Mouse (Mus musculus): ENCODE results near the gene Ghrhr. TPM values are rescaled to one million over a fixed set of nuclear protein-coding genes. Genes with fewer than 3 reads are reported as not detected.

The Ghrhr gene
- not detected in 2 replicates for polyA plus RNA-seq (2014; fragmentation: Nextera tagmentation; extraction: Ambion mirVana)

DNA sequence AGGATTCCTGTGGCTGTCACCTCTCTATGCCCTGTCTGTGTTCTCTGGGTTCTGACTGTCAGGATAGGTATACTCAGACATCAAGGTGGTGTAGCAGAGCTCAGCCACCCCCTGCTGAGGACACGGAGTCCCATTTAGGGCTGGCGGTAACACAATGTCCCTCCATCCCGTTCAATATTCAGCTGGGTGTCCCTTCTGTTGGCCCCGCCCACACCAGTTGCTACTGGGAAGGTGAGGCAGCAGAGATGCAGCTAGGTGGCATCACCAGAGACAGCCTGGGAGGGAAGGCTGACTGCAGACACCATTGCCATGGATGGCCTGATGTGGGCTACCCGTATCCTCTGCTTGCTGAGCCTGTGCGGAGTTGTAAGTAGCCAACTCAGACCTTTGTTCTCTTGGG is at the start of gene Ghrhr:
Gene Ghrhr (plus strand): TSS at position 220 of the 400 bp plus-strand sequence.
- Histone ChIP-seq H3K9ac (ENCODE audit: low read depth, low read length) (no peak within 1 kb of the TSS), H3K4me1 (replicated peaks; ENCODE audit: control insufficient read depth, insufficient read depth, low read length) (peaks cover 2% of the 10 kb centered on the region; the same call in 1 of the 2 replicates), H3K36me3 (ENCODE audit: control insufficient read depth, insufficient read depth, low read length) (no peaks in the 10 kb centered on the region), H3K9me3 (ENCODE audit: control insufficient read depth, low read length) (no peaks in the 10 kb centered on the region), H3K4me3 (ENCODE audit: low read depth, low read length) (no peak within 1 kb of the TSS), H3K27ac (ENCODE audit: low read depth, low read length) (no peak within 1 kb of the TSS), H3K27me3 (replicated peaks; ENCODE audit: control insufficient read depth, insufficient read depth, low read length) (no peaks in the 10 kb centered on the region), H3K4me2 (no peak within 1 kb of the TSS)
- 75% methylated on average over 6 of the region's 6 CpGs for WGBS
- no peak for ATAC-seq (replicated peaks; ENCODE audit: low FRiP score)
- DNase-seq (ENCODE audit: low spot score): no peak

DNA sequence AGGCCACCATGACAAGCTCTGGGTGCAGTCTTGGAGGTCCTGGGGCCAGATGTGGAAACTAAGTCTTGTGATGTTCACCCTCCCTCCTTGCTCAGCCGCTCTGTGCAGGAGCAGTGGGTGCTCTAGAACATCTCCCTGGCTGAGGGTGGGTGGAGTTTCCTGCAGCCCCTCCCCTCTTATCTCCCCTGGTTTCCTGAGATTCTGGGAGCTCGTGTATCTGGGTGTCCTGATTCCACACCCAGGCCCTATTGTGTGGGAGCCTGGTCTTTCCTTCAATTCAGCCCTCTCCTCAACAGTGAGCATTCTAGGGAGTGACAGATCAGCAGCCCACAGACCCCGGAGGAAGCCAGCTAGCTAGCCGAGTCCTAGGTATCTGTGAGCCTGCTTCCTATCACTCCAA is 49.8 kb upstream of the Ghrhr start:
- WGBS: 20% methylated on average over 4 of the region's 4 CpGs
- ATAC-seq (replicated peaks; ENCODE audit: low FRiP score) (peak; percentile 13; the same call in 1 of the 2 replicates), DNase-seq (ENCODE audit: low spot score) (no peak)
- Histone ChIP-seq H3K4me3 (ENCODE audit: low read depth, low read length) (no peak overlapping the region), H3K27me3 (replicated peaks; ENCODE audit: control insufficient read depth, insufficient read depth, low read length) (no peaks in the 10 kb centered on the region), H3K36me3 (ENCODE audit: control insufficient read depth, insufficient read depth, low read length) (no peaks in the 10 kb centered on the region), H3K9me3 (ENCODE audit: control insufficient read depth, low read length) (no peaks in the 10 kb centered on the region), H3K27ac (ENCODE audit: low read depth, low read length) (peak overlapping the region; percentile 2; the same call in 1 of the 2 replicates), H3K9ac (ENCODE audit: low read depth, low read length) (no peak overlapping the region), H3K4me2 (peak overlapping the region; percentile 34), H3K4me1 (replicated peaks; ENCODE audit: control insufficient read depth, insufficient read depth, low read length) (peaks cover 66% of the 10 kb centered on the region)

DNA sequence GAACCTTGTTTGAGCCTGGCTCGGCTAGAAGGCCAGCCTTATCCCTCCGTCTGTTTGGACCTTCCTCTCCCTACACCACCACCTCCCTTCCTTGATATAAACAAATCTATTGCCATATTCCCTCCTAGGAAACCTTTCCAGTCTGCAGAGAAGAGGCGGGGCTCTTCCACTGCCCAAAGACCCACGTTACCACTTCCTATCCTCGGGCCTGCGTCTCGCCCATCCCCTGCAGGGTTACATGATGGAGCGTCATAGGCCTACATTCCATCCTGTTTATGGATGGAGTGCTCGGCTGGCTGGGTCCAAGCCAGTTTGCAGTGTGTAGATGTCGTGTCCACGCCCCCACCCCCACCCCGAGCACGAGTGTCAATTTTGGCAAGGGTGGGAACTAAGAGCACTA is 48.8 kb upstream of the Ghrhr start:
- Histone ChIP-seq H3K9me3 (ENCODE audit: control insufficient read depth, low read length) (no peaks in the 10 kb centered on the region), H3K27me3 (replicated peaks; ENCODE audit: control insufficient read depth, insufficient read depth, low read length) (no peaks in the 10 kb centered on the region), H3K4me2 (no peak overlapping the region), H3K27ac (ENCODE audit: low read depth, low read length) (no peak overlapping the region), H3K9ac (ENCODE audit: low read depth, low read length) (no peak overlapping the region), H3K4me1 (replicated peaks; ENCODE audit: control insufficient read depth, insufficient read depth, low read length) (peaks cover 55% of the 10 kb centered on the region), H3K36me3 (ENCODE audit: control insufficient read depth, insufficient read depth, low read length) (no peaks in the 10 kb centered on the region), H3K4me3 (ENCODE audit: low read depth, low read length) (no peak overlapping the region)
- WGBS: 70% methylated on average over 13 of the region's 13 CpGs
- ATAC-seq (replicated peaks; ENCODE audit: low FRiP score) (no peak), DNase-seq (ENCODE audit: low spot score) (no peak)

DNA sequence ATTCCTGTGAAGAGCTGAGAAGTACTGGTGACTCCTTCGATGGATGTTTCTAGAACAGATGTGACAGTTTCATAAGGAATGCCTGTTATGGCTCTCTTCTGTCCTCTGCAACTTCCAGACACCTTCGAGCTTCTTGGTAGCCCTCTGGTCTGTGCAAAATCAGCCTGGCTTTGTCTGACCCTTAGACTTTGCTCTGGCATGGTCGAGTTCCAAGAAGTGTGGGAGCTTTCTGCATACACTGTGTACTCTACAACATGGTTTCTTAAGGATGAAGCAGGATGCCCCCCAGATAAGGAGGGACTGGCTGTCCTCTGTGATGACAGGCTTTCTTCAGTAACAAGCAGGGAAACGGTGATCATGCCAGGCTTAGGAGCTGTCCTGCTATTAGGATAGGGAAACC is 47.9 kb upstream of the Ghrhr start:
- no peak for ATAC-seq (replicated peaks; ENCODE audit: low FRiP score)
- Histone ChIP-seq H3K4me1 (replicated peaks; ENCODE audit: control insufficient read depth, insufficient read depth, low read length) (peaks cover 48% of the 10 kb centered on the region), H3K4me3 (ENCODE audit: low read depth, low read length) (no peak overlapping the region)

DNA sequence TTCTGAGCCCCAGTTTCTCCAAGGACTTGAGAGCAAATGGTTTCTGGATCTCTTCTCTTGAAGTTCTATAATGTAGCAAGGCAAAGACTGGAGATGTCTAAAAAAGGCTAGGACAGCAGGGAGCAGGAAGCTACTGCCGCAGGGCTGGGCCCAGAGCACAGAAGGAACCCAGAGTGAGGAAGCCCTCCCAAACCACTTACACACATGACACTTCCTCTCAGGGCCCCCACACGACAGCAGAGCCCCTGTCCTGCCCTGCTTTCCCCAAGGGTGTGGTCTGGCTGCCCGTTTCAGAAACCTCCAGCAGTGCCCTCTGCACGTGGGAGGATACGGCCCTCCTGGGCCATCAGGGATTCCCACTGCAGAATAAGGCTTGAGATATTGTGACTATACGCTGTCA is 44.8 kb upstream of the Ghrhr start:
- Histone ChIP-seq H3K27me3 (replicated peaks; ENCODE audit: control insufficient read depth, insufficient read depth, low read length) (no peaks in the 10 kb centered on the region), H3K36me3 (ENCODE audit: control insufficient read depth, insufficient read depth, low read length) (no peaks in the 10 kb centered on the region), H3K4me1 (replicated peaks; ENCODE audit: control insufficient read depth, insufficient read depth, low read length) (peaks cover 41% of the 10 kb centered on the region), H3K27ac (ENCODE audit: low read depth, low read length) (no peak overlapping the region), H3K4me2 (no peak overlapping the region), H3K9me3 (ENCODE audit: control insufficient read depth, low read length) (no peaks in the 10 kb centered on the region), H3K9ac (ENCODE audit: low read depth, low read length) (no peak overlapping the region), H3K4me3 (ENCODE audit: low read depth, low read length) (no peak overlapping the region)
- WGBS: 43% methylated on average over 6 of the region's 6 CpGs
- DNase-seq (ENCODE audit: low spot score): no peak
- ATAC-seq (replicated peaks; ENCODE audit: low FRiP score): no peak

More for the DNA sequence above, 47.9 kb upstream of the Ghrhr start:
- no peaks in the 10 kb centered on the region for H3K9me3 ChIP-seq (ENCODE audit: control insufficient read depth, low read length)
- no peaks in the 10 kb centered on the region for H3K36me3 ChIP-seq (ENCODE audit: control insufficient read depth, insufficient read depth, low read length)
- 67% methylated on average over 4 of the region's 4 CpGs for WGBS
- DNase-seq (ENCODE audit: low spot score): no peak
- H3K27ac ChIP-seq (ENCODE audit: low read depth, low read length): no peak overlapping the region
- H3K9ac ChIP-seq (ENCODE audit: low read depth, low read length): no peak overlapping the region
- no peak overlapping the region for H3K4me2 ChIP-seq
- no peaks in the 10 kb centered on the region for H3K27me3 ChIP-seq (replicated peaks; ENCODE audit: control insufficient read depth, insufficient read depth, low read length)

DNA sequence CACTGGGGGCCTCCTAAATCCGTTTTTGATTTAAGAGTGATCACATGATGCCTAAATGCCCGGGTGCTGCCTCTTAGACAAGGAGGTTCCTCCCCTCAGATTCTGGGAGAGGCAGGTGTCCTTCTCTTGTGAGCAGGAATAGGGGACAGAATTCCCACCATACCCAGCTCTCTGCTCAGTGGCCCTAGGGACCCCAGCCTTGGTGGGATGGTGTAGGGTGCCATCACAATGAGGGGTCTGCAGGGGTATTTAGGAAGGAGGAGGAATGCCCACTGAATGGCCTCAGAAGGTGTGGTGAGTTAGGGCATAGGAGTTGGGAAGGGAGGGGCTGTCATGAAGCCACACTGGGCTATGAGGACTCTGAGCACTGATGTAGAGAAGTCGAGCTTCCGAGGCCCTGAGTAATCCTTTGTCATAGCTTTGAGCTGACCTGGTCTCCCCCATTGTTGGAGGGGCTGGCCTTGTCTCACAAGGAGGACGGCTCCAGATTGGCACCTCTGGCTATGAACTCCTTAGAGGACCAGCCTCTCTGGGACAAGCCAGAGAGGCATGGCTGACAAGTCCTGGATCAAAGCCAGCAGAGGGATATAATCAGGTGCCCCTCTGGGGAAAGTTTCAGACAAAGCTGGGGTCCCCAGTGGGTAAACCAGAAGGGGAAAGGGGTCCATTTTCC is 43.9 kb upstream of the Ghrhr start:
- WGBS: 63% methylated on average over 5 of the region's 5 CpGs
- H3K36me3 ChIP-seq (ENCODE audit: control insufficient read depth, insufficient read depth, low read length): no peaks in the 10 kb centered on the region
- peaks cover 41% of the 10 kb centered on the region for H3K4me1 ChIP-seq (replicated peaks; ENCODE audit: control insufficient read depth, insufficient read depth, low read length)
- no peak overlapping the region for H3K27ac ChIP-seq (ENCODE audit: low read depth, low read length)
- ATAC-seq (replicated peaks; ENCODE audit: low FRiP score) (no peak), DNase-seq (ENCODE audit: low spot score) (no peak)
- H3K27me3 ChIP-seq (replicated peaks; ENCODE audit: control insufficient read depth, insufficient read depth, low read length): no peaks in the 10 kb centered on the region
- no peak overlapping the region for H3K4me2 ChIP-seq
- H3K9me3 ChIP-seq (ENCODE audit: control insufficient read depth, low read length): no peaks in the 10 kb centered on the region
- no peak overlapping the region for H3K4me3 ChIP-seq (ENCODE audit: low read depth, low read length)
- H3K9ac ChIP-seq (ENCODE audit: low read depth, low read length): no peak overlapping the region

DNA sequence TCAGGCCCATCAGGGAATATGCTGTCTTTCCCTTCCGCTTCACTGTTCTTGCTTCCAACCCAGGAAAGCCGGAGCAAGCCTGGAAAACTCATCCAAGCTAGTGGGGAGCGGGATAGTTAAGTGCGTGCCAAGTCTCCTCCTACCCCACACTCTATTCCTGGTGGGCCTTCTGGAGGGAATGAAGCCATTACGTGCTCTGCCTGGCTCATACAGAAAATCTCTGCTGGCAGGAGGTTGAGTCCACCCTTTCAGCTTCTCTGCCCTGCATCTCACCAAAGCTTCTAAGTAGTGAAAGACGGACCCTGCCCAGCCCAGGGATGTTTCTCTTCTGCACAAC is 43.4 kb upstream of the Ghrhr start:
- Histone ChIP-seq H3K9ac (ENCODE audit: low read depth, low read length) (no peak overlapping the region), H3K36me3 (ENCODE audit: control insufficient read depth, insufficient read depth, low read length) (no peaks in the 10 kb centered on the region), H3K4me2 (no peak overlapping the region), H3K27ac (ENCODE audit: low read depth, low read length) (no peak overlapping the region), H3K9me3 (ENCODE audit: control insufficient read depth, low read length) (no peaks in the 10 kb centered on the region), H3K4me1 (replicated peaks; ENCODE audit: control insufficient read depth, insufficient read depth, low read length) (peaks cover 41% of the 10 kb centered on the region), H3K27me3 (replicated peaks; ENCODE audit: control insufficient read depth, insufficient read depth, low read length) (no peaks in the 10 kb centered on the region), H3K4me3 (ENCODE audit: low read depth, low read length) (no peak overlapping the region)
- 86% methylated on average over 6 of the region's 6 CpGs for WGBS
- ATAC-seq (replicated peaks; ENCODE audit: low FRiP score) (no peak), DNase-seq (ENCODE audit: low spot score) (no peak)

DNA sequence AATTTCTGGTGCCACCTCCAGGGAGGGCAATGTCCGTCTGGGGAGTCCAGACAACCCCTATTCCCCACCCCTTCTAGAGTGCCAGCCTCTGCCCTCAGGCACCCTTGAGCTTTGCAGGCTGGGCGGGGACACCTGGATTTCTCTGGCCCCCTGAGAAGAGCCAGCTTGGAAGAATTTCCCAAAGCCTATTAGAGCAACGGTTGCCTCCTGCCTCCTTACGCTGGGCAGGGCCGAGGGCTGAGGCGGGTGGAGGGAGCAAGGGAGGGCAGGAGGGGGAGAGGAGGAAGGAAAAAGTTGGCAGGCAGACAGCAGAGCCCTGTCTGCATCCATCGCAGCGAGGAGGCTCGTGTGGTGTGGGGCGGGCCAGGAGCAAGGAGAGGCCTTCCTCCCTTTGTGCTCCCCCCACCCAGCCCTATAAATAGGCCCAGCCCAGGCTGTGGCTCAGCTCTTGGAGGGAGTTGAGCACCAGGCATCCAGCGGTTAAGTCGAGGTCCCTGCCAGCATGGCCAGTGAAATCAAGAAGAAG is 40.0 kb upstream of the Ghrhr start, which contains the start of gene Aqp1:
Gene Aqp1 (plus strand): TSS at position 444 of the 526 bp plus-strand sequence.
- peak within 1 kb of the TSS; percentile 59 for H3K27ac ChIP-seq (ENCODE audit: low read depth, low read length)
- H3K27me3 ChIP-seq (replicated peaks; ENCODE audit: control insufficient read depth, insufficient read depth, low read length): no peaks in the 10 kb centered on the region
- peak within 1 kb of the TSS; percentile 63 for H3K9ac ChIP-seq (ENCODE audit: low read depth, low read length)
- no peaks in the 10 kb centered on the region for H3K9me3 ChIP-seq (ENCODE audit: control insufficient read depth, low read length)
- H3K4me3 ChIP-seq (ENCODE audit: low read depth, low read length): peak within 1 kb of the TSS; percentile 41
- ATAC-seq (replicated peaks; ENCODE audit: low FRiP score): peak; percentile 55
- peaks cover 64% of the 10 kb centered on the region for H3K4me1 ChIP-seq (replicated peaks; ENCODE audit: control insufficient read depth, insufficient read depth, low read length)
- H3K4me2 ChIP-seq: peak within 1 kb of the TSS; percentile 62
- 21% methylated on average over 12 of the region's 12 CpGs for WGBS
- DNase-seq (ENCODE audit: low spot score): no peak
- H3K36me3 ChIP-seq (ENCODE audit: control insufficient read depth, insufficient read depth, low read length): no peaks in the 10 kb centered on the region

DNA sequence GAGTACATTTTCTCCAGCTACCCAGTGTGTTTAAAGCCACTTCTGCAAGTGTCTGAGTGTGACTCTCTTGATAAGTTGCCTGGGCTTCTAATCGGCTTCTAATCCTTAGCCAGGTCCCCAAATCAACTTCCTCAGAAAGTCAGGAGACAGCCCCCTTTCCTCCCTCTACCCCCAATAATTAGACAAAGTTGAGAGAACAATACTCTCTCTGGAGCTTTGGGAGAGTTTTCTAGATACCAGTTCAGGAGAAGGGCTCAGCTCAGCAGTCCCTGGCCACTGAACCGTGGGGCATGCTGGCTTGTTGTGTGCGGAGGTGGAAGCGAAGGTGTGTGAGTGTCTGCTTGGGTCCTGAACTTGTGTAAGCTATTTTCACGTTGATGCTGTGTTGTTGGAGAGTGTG is 38.9 kb upstream of the Ghrhr start:
- Histone ChIP-seq H3K36me3 (ENCODE audit: control insufficient read depth, insufficient read depth, low read length) (no peaks in the 10 kb centered on the region), H3K4me1 (replicated peaks; ENCODE audit: control insufficient read depth, insufficient read depth, low read length) (peaks cover 73% of the 10 kb centered on the region), H3K27me3 (replicated peaks; ENCODE audit: control insufficient read depth, insufficient read depth, low read length) (no peaks in the 10 kb centered on the region), H3K4me3 (ENCODE audit: low read depth, low read length) (peak overlapping the region; percentile 41), H3K9me3 (ENCODE audit: control insufficient read depth, low read length) (no peaks in the 10 kb centered on the region), H3K4me2 (peak overlapping the region; percentile 62), H3K27ac (ENCODE audit: low read depth, low read length) (peak overlapping the region; percentile 59), H3K9ac (ENCODE audit: low read depth, low read length) (peak overlapping the region; percentile 63)
- ATAC-seq (replicated peaks; ENCODE audit: low FRiP score) (no peak), DNase-seq (ENCODE audit: low spot score) (no peak)
- WGBS: 60% methylated on average over 5 of the region's 5 CpGs
